Mouse (Mus musculus) MEL (cell line): ENCODE results near the gene Slc29a2.

Experiments
- CTCF ChIP-seq, 3 experiments: IDR thresholded peaks in 2 of 3; conservative IDR thresholded peaks in 1 of 3; 2 replicates each; pipeline ENCODE4 v1.5.1; 2011 to 2012; ENCODE audit warnings: low read length in 3 of 3, low read depth in 2 of 3, mild to moderate bottlenecking in 2 of 3, improper control_type of control experiment in 1 of 3, inconsistent platforms in 1 of 3, mixed read lengths in 1 of 3, moderate library complexity in 1 of 3; ENCODE audit not compliant: control insufficient read depth in 1 of 3, insufficient read depth in 1 of 3, poor library complexity in 1 of 3, severe bottlenecking in 1 of 3
- GATA1 ChIP-seq: IDR thresholded peaks from 2 replicates; pipeline ENCODE4 v1.6.1; 2011; ENCODE audit warnings: low read depth, low read length, improper control_type of control experiment
- KAT2A ChIP-seq: conservative IDR thresholded peaks from 2 replicates; pipeline ENCODE4 v1.6.1; 2012; ENCODE audit warnings: low read depth, low read length, improper control_type of control experiment, inconsistent platforms
- MAZ ChIP-seq: IDR thresholded peaks from 2 replicates; pipeline ENCODE4 v1.6.1; 2012; ENCODE audit warnings: low read depth, mild to moderate bottlenecking, inconsistent platforms, low read length, improper control_type of control experiment
- MYC ChIP-seq: IDR thresholded peaks from 2 replicates; pipeline ENCODE4 v1.6.1; 2011; ENCODE audit warnings: low read depth, mild to moderate bottlenecking, low read length, improper control_type of control experiment, moderate library complexity
- POLR2A ChIP-seq, 2 experiments: IDR thresholded peaks; 2 replicates each; pipeline ENCODE4 v1.6.1; 2011 to 2012; ENCODE audit warnings: low read length in 2 of 2, mild to moderate bottlenecking in 2 of 2, control low read depth in 1 of 2, improper control_type of control experiment in 1 of 2, low read depth in 1 of 2, moderate library complexity in 1 of 2; ENCODE audit not compliant: control insufficient read depth in 1 of 2, insufficient read depth in 1 of 2, poor library complexity in 1 of 2
- RCOR1 ChIP-seq: IDR thresholded peaks from 2 replicates; pipeline ENCODE4 v1.6.1; 2012; ENCODE audit warnings: low read depth, mild to moderate bottlenecking, inconsistent platforms, low read length, improper control_type of control experiment
- UBTF ChIP-seq: IDR thresholded peaks from 2 replicates; pipeline ENCODE4 v1.6.1; 2012; ENCODE audit warnings: low read depth, mild to moderate bottlenecking, inconsistent platforms, low read length, improper control_type of control experiment, moderate library complexity, borderline replicate concordance; ENCODE audit not compliant: insufficient read depth
- ZC3H11A ChIP-seq: IDR thresholded peaks from 2 replicates; pipeline ENCODE4 v1.6.1; 2012; ENCODE audit warnings: low read depth, mild to moderate bottlenecking, inconsistent platforms, low read length, improper control_type of control experiment

GRCm38 (mm10) chr19:5040862-5041523 lies 17.3 kb downstream of the Slc29a2 start, which contains the start of gene Brms1:
- peak; percentile 56; the same call in 1 of the 2 replicates for TF ChIP-seq GATA1
- peak; percentile 88; the same call in 1 of the 2 replicates for TF ChIP-seq MAZ
- 0 out of 2 replicates have a peak, but pooled peaks have one; percentile 38 for TF ChIP-seq RCOR1
- TF ChIP-seq CTCF (IDR thresholded peaks at IDR 0.05 in 2 of 3, conservative IDR thresholded peaks at IDR 0.05 in 1 of 3; ENCODE audit: control insufficient read depth in 1 of 3, insufficient read depth in 1 of 3, low read depth in 2 of 3, low read length in 3 of 3, poor library complexity in 1 of 3, severe bottlenecking in 1 of 3), result no peak
- TF ChIP-seq UBTF, result no peak
- TF ChIP-seq ZC3H11A, result no peak
- TF ChIP-seq MYC, result no peak
- TF ChIP-seq POLR2A (IDR thresholded peaks at IDR 0.05; ENCODE audit: control insufficient read depth in 1 of 2, insufficient read depth in 1 of 2, low read depth in 1 of 2, low read length in 2 of 2, poor library complexity in 1 of 2), result peak in 1 of 2 experiments; percentile 81; a peak in 2 of 4 replicates
- TF ChIP-seq KAT2A, result peak; percentile 71
